Mouse (Mus musculus): Measurements from ENCODE around the gene Plekho1. TPM values are rescaled to one million over a fixed set of nuclear protein-coding genes. Genes with fewer than 3 reads are reported as not detected.
"Not testable (repeated sequence)": the region's sequence is repeated elsewhere in the genome, so short reads cannot be mapped to it uniquely, and the experiment has no call there.

Gene Plekho1
- total RNA-seq, 2 experiments from 2014 or later, result 20.9 to 32.2 TPM

DNA sequence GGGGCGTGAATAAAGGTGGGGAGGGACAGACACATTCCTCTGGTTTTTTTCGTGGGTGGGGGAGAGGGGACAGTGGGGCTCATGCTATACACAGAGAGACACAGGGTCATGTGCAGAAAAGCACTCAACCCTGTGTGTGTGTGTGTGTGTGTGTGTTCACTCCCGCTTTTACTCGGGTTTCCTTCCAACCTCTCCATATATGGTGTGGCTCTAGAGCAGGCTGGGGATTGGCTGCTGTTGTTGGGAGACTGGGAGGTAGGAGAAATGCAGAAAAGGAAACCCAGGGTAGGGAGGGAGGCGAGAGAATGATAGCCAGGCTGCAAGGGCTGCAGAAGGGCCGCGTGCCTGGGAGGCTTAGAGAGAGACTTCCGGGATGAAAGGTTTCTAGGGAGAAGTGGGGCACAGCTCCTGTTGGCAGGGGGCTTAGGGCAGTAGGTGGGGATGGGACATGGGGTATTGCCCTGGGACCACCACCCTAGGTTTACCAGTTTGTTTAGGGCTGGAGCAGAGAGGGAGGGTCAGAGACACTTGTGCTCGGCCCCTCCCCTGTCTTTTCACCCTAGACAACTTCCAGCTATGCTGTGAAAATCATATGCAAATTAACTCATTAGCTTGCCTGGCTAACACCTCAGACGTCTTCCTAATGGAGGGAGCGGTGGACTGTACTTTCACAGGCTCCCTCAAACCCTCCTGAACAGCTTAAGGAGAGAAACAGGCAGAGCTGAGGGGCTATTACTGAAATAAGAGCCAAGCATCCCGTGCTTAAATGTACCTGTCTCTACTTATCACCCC lies 10.4 kb downstream of the Plekho1 start:
- no peak for DNase-seq (ENCODE audit: low spot score in 2 of 2)

DNA sequence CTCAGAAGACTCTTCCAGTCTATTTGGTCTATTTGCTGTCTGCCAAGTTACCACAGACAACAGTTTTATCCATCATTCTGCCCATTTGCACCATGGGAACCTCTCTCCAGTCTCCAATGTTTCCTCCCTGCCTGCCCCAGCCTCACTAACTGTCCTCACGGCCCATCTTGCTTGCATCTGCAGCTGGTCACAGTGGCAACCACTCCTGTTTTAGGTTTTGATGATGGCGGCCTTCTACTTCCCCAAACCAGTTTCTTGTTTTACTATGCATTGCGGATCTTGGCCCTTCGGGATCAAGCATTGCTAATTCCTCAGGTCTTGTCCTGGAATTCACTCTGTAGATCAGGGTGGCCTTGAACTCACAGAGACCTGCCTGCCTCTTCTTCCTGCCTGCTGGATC lies 13.7 kb downstream of the Plekho1 start:
- DNase-seq (ENCODE audit: low spot score in 2 of 2), result no peak

- no peak for DNase-seq (ENCODE audit: low spot score in 2 of 2)
These were observed 15.4 kb downstream of the Plekho1 start for GRCm38 (mm10) chr3:95980276-95980970.

DNA sequence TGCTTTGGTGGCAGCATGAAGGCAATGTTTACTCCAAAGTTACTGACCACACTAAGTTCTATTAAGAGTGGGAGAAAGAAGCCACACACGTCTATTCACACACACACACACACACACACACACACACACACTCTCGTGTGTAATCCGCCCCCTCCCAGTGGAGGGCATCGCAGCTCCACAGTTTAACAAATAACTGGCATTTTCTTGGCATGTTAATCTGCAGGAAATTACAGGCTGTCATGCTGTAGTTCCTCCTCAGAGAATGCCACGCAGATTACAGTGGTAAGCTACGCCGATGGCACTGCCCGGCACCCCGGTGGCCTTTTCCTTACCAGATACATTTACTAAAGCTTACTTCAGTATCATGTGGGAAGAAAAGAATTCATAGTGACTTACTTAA lies 17.5 kb downstream of the Plekho1 start:
- DNase-seq (ENCODE audit: low spot score in 2 of 2), result no peak

GRCm38 (mm10) chr3:95977587-95977986 lies 18.2 kb downstream of the Plekho1 start:
- not testable (repeated sequence) for DNase-seq (ENCODE audit: low spot score in 2 of 2)

DNA sequence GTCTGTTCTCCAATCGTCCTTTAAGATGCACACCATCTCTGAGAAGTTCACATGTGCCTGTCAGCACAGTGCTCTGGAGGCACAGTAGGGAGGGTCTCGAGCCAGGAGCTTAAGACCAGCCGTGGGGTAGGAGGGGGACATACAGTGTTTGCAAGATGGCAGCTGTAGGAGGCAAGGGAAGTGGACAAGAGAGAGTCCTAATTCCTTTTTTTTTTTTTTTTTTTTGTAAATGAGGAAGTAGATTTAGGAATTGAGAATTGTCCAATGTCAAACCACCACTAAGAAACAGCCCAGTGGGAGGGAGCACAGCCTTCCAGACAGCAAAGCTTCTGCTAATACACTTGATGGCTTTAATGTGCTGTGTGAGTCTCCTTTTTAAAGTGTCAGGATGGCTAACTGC lies 18.7 kb downstream of the Plekho1 start:
- no peak for DNase-seq (ENCODE audit: low spot score in 2 of 2)

DNA sequence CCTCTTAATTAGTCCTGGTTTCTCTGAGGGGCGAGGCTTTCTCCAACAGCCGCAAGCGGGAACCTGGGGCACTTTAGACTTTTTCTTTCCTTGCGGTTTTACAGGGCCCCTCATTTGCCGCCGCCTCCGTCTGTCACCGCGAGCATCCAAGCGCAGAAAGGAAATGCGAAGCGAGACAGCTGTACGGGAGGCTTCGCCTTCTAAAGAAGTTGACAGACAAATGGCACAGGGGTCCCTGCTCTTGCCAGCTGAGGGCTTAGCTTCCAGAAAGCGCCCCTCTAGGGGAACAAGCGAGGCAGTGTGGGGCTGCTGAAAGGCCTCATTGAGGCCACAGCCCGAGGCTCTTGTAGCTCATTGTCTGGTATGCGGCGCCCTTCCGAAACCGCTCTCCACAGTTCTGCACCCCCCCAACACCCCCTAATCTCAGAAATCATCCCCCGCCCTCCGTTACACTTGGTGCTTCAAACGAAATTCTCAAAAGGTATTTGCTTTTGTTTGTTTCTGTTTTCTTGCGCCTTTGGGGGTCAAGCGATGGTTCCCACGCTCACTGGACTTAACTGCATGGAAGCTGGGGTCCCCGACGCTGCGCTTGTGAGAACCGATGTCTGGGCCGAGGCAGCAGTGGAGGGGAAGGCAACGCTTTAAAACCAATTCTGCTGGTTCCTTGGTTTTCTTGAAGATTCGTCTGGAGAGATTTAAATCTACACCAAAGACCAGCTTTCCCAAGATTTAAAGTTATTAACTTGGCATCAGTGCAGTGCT lies 22.7 kb downstream of the Plekho1 start:
- no peak for DNase-seq (ENCODE audit: low spot score in 2 of 2)

- no peak for DNase-seq (ENCODE audit: low spot score in 2 of 2)
These were observed 23.4 kb downstream of the Plekho1 start for GRCm38 (mm10) chr3:95972251-95972872.

DNA sequence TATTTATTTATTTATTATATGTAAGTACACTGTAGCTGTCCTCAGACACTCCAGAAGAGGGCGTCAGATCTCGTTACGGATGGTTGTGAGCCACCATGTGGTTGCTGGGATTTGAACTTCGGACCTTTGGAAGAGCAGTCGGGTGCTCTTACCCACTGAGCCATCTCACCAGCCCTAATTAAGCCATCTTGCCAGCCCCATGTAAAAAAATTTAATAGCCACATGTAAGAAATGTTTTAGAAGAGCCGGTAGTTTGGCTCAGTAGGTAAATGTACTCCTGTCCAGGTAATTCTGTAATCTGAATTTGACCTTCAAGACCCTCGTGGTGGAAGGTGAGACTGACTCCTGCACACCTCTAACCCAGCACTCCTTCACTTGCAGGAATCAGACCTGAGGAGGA lies 25.1 kb downstream of the Plekho1 start:
- not testable (repeated sequence) for DNase-seq (ENCODE audit: low spot score in 2 of 2)

DNA sequence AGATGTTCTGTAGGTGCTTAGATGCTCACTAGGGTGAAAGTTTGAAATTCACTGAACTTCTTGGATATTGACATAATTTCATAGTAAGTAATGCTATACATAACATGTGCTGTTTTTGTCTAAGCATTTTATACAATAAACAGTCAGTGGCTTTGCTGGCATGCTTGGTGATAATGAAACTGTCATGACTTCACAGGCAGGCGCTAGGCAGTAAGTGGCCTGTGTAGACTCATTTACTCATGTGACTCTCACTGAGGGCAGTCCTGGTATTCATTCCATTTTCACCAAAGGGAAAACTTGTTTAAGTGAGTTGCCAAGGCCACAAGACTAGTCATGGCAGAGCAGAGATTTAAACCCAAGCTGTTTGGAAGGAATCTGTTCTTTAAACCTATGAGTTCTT lies 26.5 kb downstream of the Plekho1 start:
- DNase-seq (ENCODE audit: low spot score in 2 of 2), result no peak

- no peak for DNase-seq (ENCODE audit: low spot score in 2 of 2)
These were observed 30.0 kb downstream of the Plekho1 start for GRCm38 (mm10) chr3:95965518-95966451.

DNA sequence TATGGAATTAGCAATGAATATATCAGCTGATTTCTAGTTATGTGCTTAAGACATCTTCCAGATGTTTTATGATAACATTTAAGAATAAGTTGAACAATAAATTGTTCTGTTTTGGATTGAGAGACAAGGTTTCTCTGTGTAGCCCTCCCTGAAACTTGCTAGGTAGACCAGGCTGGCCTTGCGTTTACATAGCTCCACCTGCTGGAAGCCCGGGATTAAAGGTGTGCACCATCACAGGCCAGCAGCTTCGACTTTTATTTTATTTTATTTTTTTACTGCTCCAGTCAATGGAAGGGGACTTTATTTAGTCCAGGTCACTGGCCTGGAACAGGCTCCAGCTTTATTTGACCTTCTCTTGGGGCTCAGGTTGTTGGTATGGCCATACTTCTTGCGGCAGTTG lies 32.1 kb downstream of the Plekho1 start:
- no peak for DNase-seq (ENCODE audit: low spot score in 2 of 2)

- DNase-seq (ENCODE audit: low spot score in 2 of 2), result no peak
These were observed 32.6 kb downstream of the Plekho1 start for GRCm38 (mm10) chr3:95963230-95963629.

DNA sequence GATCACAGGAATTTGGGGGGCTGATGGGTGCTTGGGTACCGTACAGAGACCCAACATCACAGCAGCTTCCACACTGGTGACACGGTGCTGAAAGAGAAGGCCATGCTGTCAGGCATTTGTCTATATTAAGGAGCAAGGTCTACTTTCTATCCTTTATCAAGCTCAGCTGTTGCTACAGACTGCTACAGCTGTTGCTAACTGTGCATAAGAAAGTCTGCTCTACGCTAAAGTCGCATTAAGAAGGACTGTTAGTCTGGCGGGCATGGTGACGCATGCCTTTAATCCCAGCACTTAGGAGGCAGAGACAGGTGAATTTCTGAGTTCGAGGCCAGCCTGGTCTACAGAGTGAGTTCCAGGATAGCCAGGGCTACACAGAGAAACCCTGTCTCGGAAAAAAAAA lies 33.6 kb downstream of the Plekho1 start:
- DNase-seq (ENCODE audit: low spot score in 2 of 2), result not testable (repeated sequence)

DNA sequence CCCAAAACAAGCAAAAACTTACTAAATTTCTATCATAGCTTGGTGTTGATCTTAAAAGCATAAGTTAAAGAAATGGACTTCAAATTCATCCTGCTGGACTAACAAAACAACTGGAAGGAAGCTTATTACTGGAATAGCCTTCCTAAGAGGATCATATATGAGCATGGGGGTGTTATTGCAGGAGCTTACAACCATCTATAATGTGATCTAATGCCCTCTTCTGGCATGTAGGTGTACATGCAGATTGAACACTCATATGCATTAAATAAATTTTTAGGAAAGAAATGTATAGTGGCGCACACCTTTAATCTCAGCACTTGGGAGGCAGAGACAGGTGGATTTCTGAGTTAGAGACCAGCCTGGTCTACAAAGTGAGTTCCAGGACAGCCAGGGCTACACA lies 36.0 kb downstream of the Plekho1 start:
- no peak for DNase-seq (ENCODE audit: low spot score in 2 of 2)

GRCm38 (mm10) chr3:95959082-95959481 lies 36.7 kb downstream of the Plekho1 start:
- no peak for DNase-seq (ENCODE audit: low spot score in 2 of 2)

- DNase-seq (ENCODE audit: low spot score in 2 of 2), result no peak
These were observed 38.2 kb downstream of the Plekho1 start for GRCm38 (mm10) chr3:95957359-95958148.

DNA sequence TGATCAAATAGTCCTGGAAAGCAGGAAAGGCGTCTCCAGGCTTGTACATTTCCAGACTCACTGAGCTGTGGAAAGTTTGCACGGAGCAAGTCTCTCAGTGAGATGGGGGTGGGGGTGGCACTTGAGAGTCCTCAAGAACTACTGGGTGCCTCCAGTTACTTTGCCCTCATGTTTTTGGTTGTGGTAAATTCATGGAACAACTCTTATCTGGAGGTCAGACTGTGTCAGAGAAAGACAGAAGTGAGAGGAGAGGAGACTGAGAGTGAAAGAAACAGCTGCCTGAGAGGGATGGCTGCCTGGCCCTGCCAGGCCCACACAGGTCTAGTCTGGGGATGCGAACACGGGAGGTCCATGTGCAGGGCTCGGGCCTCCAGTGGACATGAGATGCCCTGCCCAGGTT lies 40.5 kb downstream of the Plekho1 start:
- DNase-seq (ENCODE audit: low spot score in 2 of 2), result no peak

GRCm38 (mm10) chr3:95954648-95955173 lies 41.1 kb downstream of the Plekho1 start:
- DNase-seq (ENCODE audit: low spot score in 2 of 2), result not testable (repeated sequence)

All from adrenal gland, adult 18-20 months (tissue).